Mouse (Mus musculus): ENCODE data around the gene Lca5.

DNA sequence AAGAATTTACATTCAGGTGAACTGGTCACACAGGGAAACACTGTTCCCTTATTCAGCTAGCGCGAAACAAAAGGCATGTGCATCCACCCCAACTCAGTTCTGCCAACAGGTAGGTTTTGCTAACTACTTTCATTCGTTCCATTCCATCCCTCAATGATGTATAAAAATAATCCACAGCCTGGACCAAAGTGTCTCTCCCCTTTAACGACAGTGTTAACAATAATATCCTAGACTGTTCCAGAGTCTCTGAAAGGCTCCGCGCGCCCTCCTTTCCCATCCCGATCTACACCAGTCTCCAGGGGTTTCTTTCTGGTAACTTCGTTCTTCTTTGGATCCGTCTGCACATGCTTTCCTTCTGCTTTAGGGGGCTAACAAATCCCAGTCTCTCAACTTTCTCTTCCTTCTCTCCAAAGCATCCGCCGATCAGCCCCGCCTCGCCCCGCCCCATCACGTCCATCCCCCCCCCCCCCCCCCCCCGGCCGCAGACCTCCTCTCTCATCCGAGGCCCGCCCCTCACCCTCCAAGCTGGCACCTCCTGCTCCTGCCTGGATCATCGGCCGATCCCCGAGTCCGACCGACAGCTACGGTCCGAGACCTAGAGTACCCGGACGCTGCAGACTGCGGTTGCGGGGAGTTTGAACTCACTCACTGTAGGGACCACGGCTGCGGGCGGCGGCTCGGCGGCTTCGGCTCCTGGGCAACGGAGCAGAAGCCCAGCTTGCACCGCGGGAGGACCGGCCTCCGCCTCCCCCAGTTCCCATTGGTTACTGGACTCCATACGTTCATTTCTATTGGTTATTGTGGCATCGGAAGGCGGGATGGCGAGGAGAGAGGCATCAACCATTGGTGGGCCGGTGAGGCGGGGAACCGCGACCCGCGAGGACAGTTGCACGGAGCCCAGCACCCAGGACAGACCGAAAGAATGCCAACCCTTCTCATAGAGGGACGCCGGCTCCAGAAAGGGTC is at the start of gene Lca5:
- TF ChIP-seq POLR2A (IDR thresholded peaks at IDR 0.05; ENCODE audit: low read depth, low read length) = peak; percentile 49
- TF ChIP-seq CTCF (IDR thresholded peaks at IDR 0.05; ENCODE audit: borderline replicate concordance, insufficient read depth, low read length) = no peak
